Mouse (Mus musculus) MEL (cell line): ENCODE data around the gene Sphk2. TPM values are rescaled to one million over a fixed set of nuclear protein-coding genes. Genes with fewer than 3 reads are reported as not detected.
A peak's percentile ranks its signal among the peaks of the same experiment; 100 is the strongest.

Experiments
- DNase-seq: peaks from one replicate; pipeline ENCODE4 v3.0.0; 2011; ENCODE audit warnings: low read depth, low spot score
- H3K27ac ChIP-seq: 2 replicates; pipeline ENCODE4 v1.5.1; 2012; ENCODE audit warnings: low read depth, mild to moderate bottlenecking, control low read depth, low read length, moderate library complexity; ENCODE audit not compliant: control insufficient read depth
- H3K27me3 ChIP-seq, 2 experiments: fragments of 150-350 bp in 1 of 2; sonication (generic) in 1 of 2; 2 replicates each; pipeline ENCODE4 v1.6.1; 2012; ENCODE audit warnings: low read length in 2 of 2, mild to moderate bottlenecking in 2 of 2, improper control_type of control experiment in 1 of 2, moderate library complexity in 1 of 2; ENCODE audit not compliant: insufficient read depth in 2 of 2, control insufficient read depth in 1 of 2
- H3K36me3 ChIP-seq, 2 experiments: 2 replicates each; pipeline ENCODE4 v1.6.1; 2012 to 2014; ENCODE audit warnings: low read length in 2 of 2, improper control_type of control experiment in 1 of 2, inconsistent platforms in 1 of 2, mild to moderate bottlenecking in 1 of 2; ENCODE audit not compliant: insufficient read depth in 2 of 2, control insufficient read depth in 1 of 2
- H3K4me1 ChIP-seq, 2 experiments: fragments of 150-350 bp in 1 of 2; sonication (generic) in 1 of 2; 2 replicates each; pipeline ENCODE4 v1.6.1; 2012; ENCODE audit warnings: low read length in 2 of 2, improper control_type of control experiment in 1 of 2, mild to moderate bottlenecking in 1 of 2; ENCODE audit not compliant: insufficient read depth in 2 of 2, control insufficient read depth in 1 of 2
- H3K4me3 ChIP-seq, 2 experiments: fragments of 150-350 bp in 1 of 2; sonication (generic) in 1 of 2; 2 replicates each; pipeline ENCODE4 v1.5.1; 2012; ENCODE audit warnings: low read depth in 2 of 2, low read length in 2 of 2, mild to moderate bottlenecking in 2 of 2, moderate library complexity in 2 of 2, control low read depth in 1 of 2, improper control_type of control experiment in 1 of 2; ENCODE audit not compliant: control insufficient read depth in 1 of 2, insufficient read depth in 1 of 2
- H3K79me2 ChIP-seq: 2 replicates; pipeline ENCODE4 v1.6.1; 2012; ENCODE audit warnings: mild to moderate bottlenecking, low read length, moderate library complexity; ENCODE audit not compliant: control insufficient read depth, poor library complexity, insufficient read depth
- H3K9ac ChIP-seq: 2 replicates; pipeline ENCODE4 v1.6.1; 2012; ENCODE audit warnings: low read depth, mild to moderate bottlenecking, control low read depth, low read length, moderate library complexity; ENCODE audit not compliant: control insufficient read depth, poor library complexity, severe bottlenecking
- H3K9me3 ChIP-seq: fragments of 150-350 bp; sonication (generic); replicated peaks from 2 replicates; pipeline ENCODE4 v1.6.1; 2012; ENCODE audit warnings: mild to moderate bottlenecking, low read length, improper control_type of control experiment, moderate library complexity; ENCODE audit not compliant: insufficient read depth
- BHLHE40 ChIP-seq: IDR thresholded peaks from 2 replicates; pipeline ENCODE4 v1.6.1; 2012; ENCODE audit warnings: low read depth, mild to moderate bottlenecking, inconsistent platforms, low read length, improper control_type of control experiment, borderline replicate concordance
- CHD1 ChIP-seq: IDR thresholded peaks from 2 replicates; pipeline ENCODE4 v1.6.1; 2012; ENCODE audit warnings: low read depth, mild to moderate bottlenecking, inconsistent platforms, low read length, improper control_type of control experiment
- CTCF ChIP-seq, 3 experiments: IDR thresholded peaks in 2 of 3; conservative IDR thresholded peaks in 1 of 3; 2 replicates each; pipeline ENCODE4 v1.5.1; 2011 to 2012; ENCODE audit warnings: low read length in 3 of 3, low read depth in 2 of 3, mild to moderate bottlenecking in 2 of 3, improper control_type of control experiment in 1 of 3, inconsistent platforms in 1 of 3, mixed read lengths in 1 of 3, moderate library complexity in 1 of 3; ENCODE audit not compliant: control insufficient read depth in 1 of 3, insufficient read depth in 1 of 3, poor library complexity in 1 of 3, severe bottlenecking in 1 of 3
- E2F4 ChIP-seq: IDR thresholded peaks from 2 replicates; pipeline ENCODE4 v1.6.1; 2011; ENCODE audit warnings: low read depth, low read length, improper control_type of control experiment, borderline replicate concordance
- ELF1 ChIP-seq: IDR thresholded peaks from 2 replicates; pipeline ENCODE4 v1.6.1; 2014; ENCODE audit warnings: low read depth, mild to moderate bottlenecking, inconsistent platforms, low read length, improper control_type of control experiment, moderate library complexity
- ETS1 ChIP-seq: IDR thresholded peaks from 2 replicates; pipeline ENCODE4 v1.6.1; 2012; ENCODE audit warnings: low read depth, mild to moderate bottlenecking, inconsistent platforms, low read length, improper control_type of control experiment, moderate library complexity
- GABPA ChIP-seq: IDR thresholded peaks from 2 replicates; pipeline ENCODE4 v1.6.1; 2012; ENCODE audit warnings: low read depth, mild to moderate bottlenecking, inconsistent platforms, low read length, improper control_type of control experiment, moderate library complexity
- GATA1 ChIP-seq: IDR thresholded peaks from 2 replicates; pipeline ENCODE4 v1.6.1; 2011; ENCODE audit warnings: low read depth, low read length, improper control_type of control experiment
- HCFC1 ChIP-seq: IDR thresholded peaks from 2 replicates; pipeline ENCODE4 v1.6.1; 2012; ENCODE audit warnings: low read depth, mild to moderate bottlenecking, inconsistent platforms, low read length, improper control_type of control experiment, moderate library complexity
- JUND ChIP-seq: IDR thresholded peaks from 2 replicates; pipeline ENCODE4 v1.6.1; 2011; ENCODE audit warnings: low read depth, mild to moderate bottlenecking, improper control_type of control experiment, low read length
- MAFK ChIP-seq: IDR thresholded peaks from 2 replicates; pipeline ENCODE4 v1.6.1; 2011; ENCODE audit warnings: low read depth, mild to moderate bottlenecking, low read length, improper control_type of control experiment, borderline replicate concordance
- MAX ChIP-seq: IDR thresholded peaks from 2 replicates; pipeline ENCODE4 v1.6.1; 2011; ENCODE audit warnings: low read length, improper control_type of control experiment
- MAZ ChIP-seq: IDR thresholded peaks from 2 replicates; pipeline ENCODE4 v1.6.1; 2012; ENCODE audit warnings: low read depth, mild to moderate bottlenecking, inconsistent platforms, low read length, improper control_type of control experiment
- MEF2A ChIP-seq: IDR thresholded peaks from 2 replicates; pipeline ENCODE4 v1.6.1; 2014; ENCODE audit warnings: low read depth, mild to moderate bottlenecking, inconsistent platforms, low read length, improper control_type of control experiment; ENCODE audit not compliant: poor library complexity, insufficient replicate concordance, severe bottlenecking; ENCODE audit errors: extremely low read depth
- MXI1 ChIP-seq: IDR thresholded peaks from 2 replicates; pipeline ENCODE4 v1.6.1; 2011; ENCODE audit warnings: mild to moderate bottlenecking, low read depth, low read length, improper control_type of control experiment
- MYC ChIP-seq: IDR thresholded peaks from 2 replicates; pipeline ENCODE4 v1.6.1; 2011; ENCODE audit warnings: low read depth, mild to moderate bottlenecking, low read length, improper control_type of control experiment, moderate library complexity
- NELFE ChIP-seq: IDR thresholded peaks from 2 replicates; pipeline ENCODE4 v1.6.1; 2011; ENCODE audit warnings: low read depth, low read length, improper control_type of control experiment
- RCOR1 ChIP-seq: IDR thresholded peaks from 2 replicates; pipeline ENCODE4 v1.6.1; 2012; ENCODE audit warnings: low read depth, mild to moderate bottlenecking, inconsistent platforms, low read length, improper control_type of control experiment
- SIN3A ChIP-seq: IDR thresholded peaks from 2 replicates; pipeline ENCODE4 v1.6.1; 2012; ENCODE audit warnings: low read length, improper control_type of control experiment, inconsistent platforms
- SMC3 ChIP-seq: IDR thresholded peaks from 2 replicates; pipeline ENCODE4 v1.6.1; 2011; ENCODE audit warnings: low read depth, low read length, improper control_type of control experiment
- TAL1 ChIP-seq: IDR thresholded peaks from 2 replicates; pipeline ENCODE4 v1.6.1; 2012; ENCODE audit warnings: mild to moderate bottlenecking, inconsistent platforms, low read length, moderate library complexity, mixed read lengths
- TBP ChIP-seq: IDR thresholded peaks from 2 replicates; pipeline ENCODE4 v1.8.0; 2011; ENCODE audit warnings: low read depth, low read length, improper control_type of control experiment
- TCF12 ChIP-seq: IDR thresholded peaks from 2 replicates; pipeline ENCODE4 v1.6.1; 2014; ENCODE audit warnings: low read depth, mild to moderate bottlenecking, inconsistent platforms, low read length, improper control_type of control experiment, moderate library complexity
- USF1 ChIP-seq: IDR thresholded peaks from 2 replicates; pipeline ENCODE4 v1.6.1; 2014; ENCODE audit warnings: low read depth, mild to moderate bottlenecking, inconsistent platforms, low read length, improper control_type of control experiment, moderate library complexity
- ZC3H11A ChIP-seq: IDR thresholded peaks from 2 replicates; pipeline ENCODE4 v1.6.1; 2012; ENCODE audit warnings: low read depth, mild to moderate bottlenecking, inconsistent platforms, low read length, improper control_type of control experiment
- ZKSCAN1 ChIP-seq: IDR thresholded peaks from 2 replicates; pipeline ENCODE4 v1.6.1; 2012; ENCODE audit warnings: low read depth, mild to moderate bottlenecking, inconsistent platforms, low read length, improper control_type of control experiment, moderate library complexity
- polyA plus RNA-seq, 2 experiments: library from polyadenylated mRNA; stranded (reverse) in 1 of 2; unstranded in 1 of 2; fragments of >175 nt in 1 of 2; fragments of >200 nt in 1 of 2; gene quantifications; 2 replicates each; pipeline versions ENCODE4 v1.2.1 to v1.2.4; 2012; ENCODE audit warnings: low replicate concordance in 2 of 2, low read depth in 1 of 2; ENCODE audit not compliant: insufficient read length in 2 of 2, insufficient read depth in 1 of 2, missing spikeins in 1 of 2
- total RNA-seq: library from RNA; depleted of rRNA; stranded (reverse); fragments of 300-350 nt; gene quantifications from 2 replicates; pipeline ENCODE4 v1.2.3, GENCODE M21; 2012

Gene Sphk2
- total and polyA plus RNA-seq, 3 experiments = 21.0 to 40.2 TPM; not detected in 1

DNA sequence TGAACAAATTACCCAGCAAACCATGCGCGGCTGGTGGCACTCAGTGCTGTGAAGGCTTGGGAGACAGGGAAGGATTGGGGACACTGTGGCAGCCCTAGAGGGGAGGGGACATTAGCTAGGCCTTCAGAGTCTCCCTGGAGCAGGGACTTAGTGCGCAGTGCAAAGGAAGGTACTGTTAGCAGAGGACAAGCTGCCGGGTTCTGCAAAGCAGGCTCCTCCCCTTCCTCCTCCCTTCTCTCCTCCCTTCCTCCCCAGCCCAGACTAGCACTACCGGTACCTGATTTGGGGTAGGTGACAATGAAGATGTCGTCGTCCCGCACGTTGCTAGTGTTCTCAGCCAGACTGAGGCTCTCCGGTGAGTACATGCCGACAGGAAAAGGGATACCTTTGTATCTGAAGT lies 24.0 kb upstream of the Sphk2 start:
- no peak for DNase-seq
- Histone ChIP-seq H3K36me3 (peaks cover 0 to 8% of the 10 kb centered on the region in 2 experiments; a peak in 1 of 4 replicates), H3K9ac (no peak overlapping the region; the same call in 1 of the 2 replicates), H3K79me2 (no peaks in the 10 kb centered on the region), H3K4me3 (peak overlapping the region in 1 of 2 experiments; percentile 5; a peak in 1 of 4 replicates), H3K9me3 (no peaks in the 10 kb centered on the region), H3K4me1 (peaks cover 0 to 16% of the 10 kb centered on the region in 2 experiments; a peak in 2 of 4 replicates), H3K27me3 (no peaks in the 10 kb centered on the region)
- TF ChIP-seq CTCF (IDR thresholded peaks at IDR 0.05 in 2 of 3, conservative IDR thresholded peaks at IDR 0.05 in 1 of 3; ENCODE audit: control insufficient read depth in 1 of 3, insufficient read depth in 1 of 3, low read depth in 2 of 3, low read length in 3 of 3, poor library complexity in 1 of 3, severe bottlenecking in 1 of 3) (no peak), BHLHE40 (no peak)
- TF ChIP-seq, all 39 proteins: peak for 0
- H3K27ac ChIP-seq = no peak overlapping the region

- Histone ChIP-seq H3K27me3 (no peaks in the 10 kb centered on the region), H3K4me1 (peaks cover 0 to 16% of the 10 kb centered on the region in 2 experiments; a peak in 2 of 4 replicates), H3K4me3 (peak overlapping the region in 1 of 2 experiments; percentile 5; a peak in 1 of 4 replicates), H3K27ac (no peak overlapping the region), H3K9me3 (no peaks in the 10 kb centered on the region), H3K36me3 (peaks cover 0 to 8% of the 10 kb centered on the region in 2 experiments; a peak in 1 of 4 replicates), H3K79me2 (no peaks in the 10 kb centered on the region), H3K9ac (peak overlapping the region; percentile 8; the same call in 1 of the 2 replicates)
- TF ChIP-seq MAFK (no peak), USF1 (peak; percentile 52)
- DNase-seq = peak; percentile 64
Measured at GRCm38 (mm10) chr7:45741308-45741707, 23.5 kb upstream of the Sphk2 start.

DNA sequence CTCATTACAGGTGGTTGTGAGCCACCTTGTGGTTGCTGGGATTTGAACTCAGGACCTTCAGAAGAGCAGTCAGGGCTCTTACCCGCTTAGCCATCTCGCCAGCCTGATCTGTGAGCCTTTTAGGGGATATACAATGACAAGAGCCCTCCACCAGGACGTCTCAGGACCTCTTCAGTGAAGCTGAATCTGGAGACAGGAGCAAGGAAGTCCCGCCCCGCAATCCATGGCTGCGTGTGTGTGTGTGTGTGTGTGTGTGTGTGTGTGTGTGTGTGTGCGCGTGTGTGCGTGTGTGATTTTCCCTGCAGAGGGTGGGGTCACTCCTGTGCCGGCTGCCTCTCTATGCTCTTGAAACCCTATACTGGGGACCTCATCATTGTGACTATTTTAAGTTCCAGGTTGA lies 22.0 kb upstream of the Sphk2 start:
- Histone ChIP-seq H3K36me3 (peaks cover 0 to 8% of the 10 kb centered on the region in 2 experiments; a peak in 1 of 4 replicates), H3K9me3 (no peaks in the 10 kb centered on the region), H3K27me3 (no peaks in the 10 kb centered on the region), H3K27ac (no peak overlapping the region), H3K4me1 (peaks cover 0 to 16% of the 10 kb centered on the region in 2 experiments; a peak in 2 of 4 replicates), H3K9ac (peak overlapping the region; percentile 11), H3K79me2 (no peaks in the 10 kb centered on the region), H3K4me3 (peak overlapping the region; percentile 38 to 72)
- DNase-seq = peak; percentile 77
- no peak for TF ChIP-seq MAZ
- no peak for TF ChIP-seq ZKSCAN1
- TF ChIP-seq RCOR1 = no peak
- TF ChIP-seq ELF1 = no peak
- TF ChIP-seq TCF12 = no peak
- TF ChIP-seq TAL1 = no peak
- no peak for TF ChIP-seq MYC
- no peak for TF ChIP-seq SMC3
- no peak; the same call in 1 of the 2 replicates for TF ChIP-seq SIN3A
- TF ChIP-seq MAX = no peak
- no peak for TF ChIP-seq MEF2A
- no peak for TF ChIP-seq GABPA
- no peak for TF ChIP-seq GATA1
- TF ChIP-seq TBP = peak; percentile 47; the same call in 1 of the 2 replicates
- no peak for TF ChIP-seq CHD1
- TF ChIP-seq MXI1 = 0 out of 2 replicates have a peak, but pooled peaks have one; percentile 9
- TF ChIP-seq CTCF (IDR thresholded peaks at IDR 0.05 in 2 of 3, conservative IDR thresholded peaks at IDR 0.05 in 1 of 3; ENCODE audit: control insufficient read depth in 1 of 3, insufficient read depth in 1 of 3, low read depth in 2 of 3, low read length in 3 of 3, poor library complexity in 1 of 3, severe bottlenecking in 1 of 3) = no peak
- TF ChIP-seq ZC3H11A = no peak
- 0 out of 2 replicates have a peak, but pooled peaks have one; percentile 5 for TF ChIP-seq ETS1
- no peak for TF ChIP-seq E2F4
- TF ChIP-seq HCFC1 = 0 out of 2 replicates have a peak, but pooled peaks have one; percentile 33
- no peak for TF ChIP-seq NELFE
- TF ChIP-seq JUND = no peak
